Mouse (Mus musculus): Measurements from ENCODE around the gene Birc7.
A peak's percentile ranks its signal among the peaks of the same experiment; 100 is the strongest.

Birc7 gene

GRCm38 (mm10) chr2:180928723-180929122 lies at the start of gene Birc7:
Gene Birc7, plus strand, starts transcription at chr2:180929023.
- DNase-seq (ENCODE audit: low read depth, low spot score): no peak

GRCm38 (mm10) chr2:180879365-180880067 lies 49.3 kb upstream of the Birc7 start:
- no peak for DNase-seq (ENCODE audit: low read depth, low spot score)

- no peak for DNase-seq (ENCODE audit: low read depth, low spot score)
These were observed 47.5 kb upstream of the Birc7 start for GRCm38 (mm10) chr2:180881281-180881680.

GRCm38 (mm10) chr2:180885270-180885669 lies 43.6 kb upstream of the Birc7 start:
- DNase-seq (ENCODE audit: low read depth, low spot score): no peak

- no peak for DNase-seq (ENCODE audit: low read depth, low spot score)
These were observed 39.4 kb upstream of the Birc7 start for GRCm38 (mm10) chr2:180889271-180889920.

GRCm38 (mm10) chr2:180889921-180890280 lies 38.9 kb upstream of the Birc7 start:
- no peak for DNase-seq (ENCODE audit: low read depth, low spot score)

GRCm38 (mm10) chr2:180890422-180891074 lies 38.3 kb upstream of the Birc7 start:
- no peak for DNase-seq (ENCODE audit: low read depth, low spot score)

GRCm38 (mm10) chr2:180891075-180891834 lies 37.6 kb upstream of the Birc7 start:
- no peak for DNase-seq (ENCODE audit: low read depth, low spot score)

- DNase-seq (ENCODE audit: low read depth, low spot score): no peak
These were observed 36.9 kb upstream of the Birc7 start for GRCm38 (mm10) chr2:180891835-180892323.

GRCm38 (mm10) chr2:180892841-180893521 lies 35.8 kb upstream of the Birc7 start:
- no peak for DNase-seq (ENCODE audit: low read depth, low spot score)

GRCm38 (mm10) chr2:180893537-180894028 lies 35.2 kb upstream of the Birc7 start:
- DNase-seq (ENCODE audit: low read depth, low spot score): no peak

- no peak for DNase-seq (ENCODE audit: low read depth, low spot score)
These were observed 34.7 kb upstream of the Birc7 start for GRCm38 (mm10) chr2:180894029-180894623.

GRCm38 (mm10) chr2:180894734-180895133 lies 34.1 kb upstream of the Birc7 start:
- DNase-seq (ENCODE audit: low read depth, low spot score): peak; percentile 5

- no peak for DNase-seq (ENCODE audit: low read depth, low spot score)
These were observed 33.5 kb upstream of the Birc7 start for GRCm38 (mm10) chr2:180895321-180895720.

GRCm38 (mm10) chr2:180895837-180896525 lies 32.8 kb upstream of the Birc7 start:
- no peak for DNase-seq (ENCODE audit: low read depth, low spot score)

GRCm38 (mm10) chr2:180896819-180897625 lies 31.8 kb upstream of the Birc7 start:
- no peak for DNase-seq (ENCODE audit: low read depth, low spot score)

GRCm38 (mm10) chr2:180897857-180898256 lies 31.0 kb upstream of the Birc7 start:
- DNase-seq (ENCODE audit: low read depth, low spot score): no peak

- DNase-seq (ENCODE audit: low read depth, low spot score): no peak
These were observed 26.7 kb upstream of the Birc7 start for GRCm38 (mm10) chr2:180902086-180902485.

Measured in skeletal muscle tissue, adult 2 months (tissue).